21 mouse cellular contexts compared by ENCODE assay signal in genomic region chr11:33080046-33080808, GRCm38 (mm10).
DNase-seq lines count a peak whose midpoint lies in the region; ATAC-seq and TF ChIP-seq lines count a peak whose summit lies in the region.
"Had no signal": no experiment of that assay in that cellular context is flagged by ENCODE, and none has a peak within 500 bp of the region (broad histone marks: within the 10 kb centered on the region; RNA-seq: fewer than 3 reads in every experiment).

No protein-coding gene starts in this region.

- H3K36me3 ChIP-seq in midbrain, embryonic 11.5 days (ENCODE audit: control insufficient read depth, insufficient read depth, low read length) = no peaks in the 10 kb centered on the region
- no peaks in the 10 kb centered on the region for H3K36me3 ChIP-seq in midbrain, postnatal 0 days (ENCODE audit: insufficient read depth, low read length)
- H3K36me3 ChIP-seq in hindbrain, embryonic 10.5 days = no peaks in the 10 kb centered on the region
- H3K36me3 ChIP-seq: embryonic facial prominence, embryonic 10.5 days; embryonic facial prominence, embryonic 12.5 days; forebrain, embryonic 15.5 days had no signal

- WGBS in midbrain, embryonic 11.5 days = 76% methylated on average over 16 of the region's 16 CpGs
- WGBS in midbrain, postnatal 0 days = 73% methylated on average over 16 of the region's 16 CpGs
- WGBS in hindbrain, embryonic 10.5 days = 69% methylated on average over 16 of the region's 16 CpGs

- H3K9me3 ChIP-seq in midbrain, embryonic 11.5 days (ENCODE audit: control insufficient read depth, low read length) = no peaks in the 10 kb centered on the region
- no peaks in the 10 kb centered on the region for H3K9me3 ChIP-seq in midbrain, postnatal 0 days (ENCODE audit: low read length)
- no peaks in the 10 kb centered on the region for H3K9me3 ChIP-seq in hindbrain, embryonic 10.5 days
- H3K9me3 ChIP-seq: embryonic facial prominence, embryonic 10.5 days; embryonic facial prominence, embryonic 12.5 days; forebrain, embryonic 13.5 days; forebrain, embryonic 15.5 days had no signal

- H3K4me3 ChIP-seq in midbrain, embryonic 11.5 days (ENCODE audit: low read depth, low read length) = no peak overlapping the region
- H3K4me3 ChIP-seq in midbrain, postnatal 0 days (ENCODE audit: low read depth, low read length) = no peak overlapping the region
- no peak overlapping the region for H3K4me3 ChIP-seq in hindbrain, embryonic 10.5 days
- H3K4me3 ChIP-seq: embryonic facial prominence, embryonic 10.5 days; embryonic facial prominence, embryonic 12.5 days; forebrain, embryonic 13.5 days; forebrain, embryonic 15.5 days had no signal

- no peak for TF ChIP-seq CTCF in midbrain, postnatal 0 days (IDR thresholded peaks at IDR 0.05)

- no peak overlapping the region for H3K4me2 ChIP-seq in midbrain, embryonic 11.5 days
- no peak overlapping the region for H3K4me2 ChIP-seq in midbrain, postnatal 0 days (ENCODE audit: low read depth, low read length, poor library complexity, severe bottlenecking)
- H3K4me2 ChIP-seq: embryonic facial prominence, embryonic 12.5 days; forebrain, embryonic 13.5 days; forebrain, embryonic 15.5 days had no signal

- H3K27ac ChIP-seq in midbrain, embryonic 11.5 days (ENCODE audit: low read depth, low read length) = no peak overlapping the region
- no peak overlapping the region for H3K27ac ChIP-seq in midbrain, postnatal 0 days (ENCODE audit: low read depth, low read length)
- H3K27ac ChIP-seq in hindbrain, embryonic 10.5 days = no peak overlapping the region
- H3K27ac ChIP-seq: embryonic facial prominence, embryonic 10.5 days; embryonic facial prominence, embryonic 12.5 days; forebrain, embryonic 13.5 days; forebrain, embryonic 15.5 days had no signal

- ATAC-seq in frontal cortex, adult (ENCODE audit: low TSS enrichment) = peak; percentile 43; the same call in 1 of the 2 replicates
- ATAC-seq in midbrain, embryonic 11.5 days (ENCODE audit: low FRiP score) = no peak
- ATAC-seq in midbrain, postnatal 0 days (ENCODE audit: low FRiP score) = no peak
- ATAC-seq: CD4-positive, CD25-positive, alpha-beta regulatory T cell, adult 4 months; forebrain, embryonic 13.5 days; forebrain, embryonic 15.5 days had no signal

- H3K27me3 ChIP-seq in midbrain, embryonic 11.5 days (ENCODE audit: control insufficient read depth, insufficient read depth, low read length) = no peaks in the 10 kb centered on the region
- H3K27me3 ChIP-seq in midbrain, postnatal 0 days (ENCODE audit: insufficient read depth, low read length) = no peaks in the 10 kb centered on the region
- 0 out of 2 replicates have a peak, but pooled peaks cover 12% of the 10 kb centered on the region for H3K27me3 ChIP-seq in hindbrain, embryonic 10.5 days (ENCODE audit: insufficient read depth, poor library complexity, severe bottlenecking)
- H3K27me3 ChIP-seq: embryonic facial prominence, embryonic 12.5 days; forebrain, embryonic 13.5 days; forebrain, embryonic 15.5 days had no signal

- DNase-seq in frontal cortex, postnatal 25 days (ENCODE audit: low spot score in 2 of 2) = no peak
- DNase-seq in heart, adult 11 months = peak; percentile 74
- DNase-seq in heart, postnatal 4 days = no peak
- DNase-seq in midbrain, embryonic 11.5 days (ENCODE audit: low spot score, missing footprints) = peak; percentile 77
- no peak for DNase-seq in midbrain, postnatal 0 days (ENCODE audit: low spot score)
- no peak for DNase-seq in hindbrain, embryonic 10.5 days (ENCODE audit: low spot score)
- DNase-seq: adrenal gland, adult 2 months; adrenal gland, postnatal 10 days; adrenal gland, postnatal 25 days; B cell, adult 2 months; cerebellum, adult 11-12 months; cerebellum, adult 2 months; cerebellum, adult 9-10 months; cerebellum, postnatal 10 days; cerebellum, postnatal 25 days had no signal

- H3K4me1 ChIP-seq in midbrain, embryonic 11.5 days (ENCODE audit: control insufficient read depth, insufficient read depth, low read length) = peaks cover 4% of the 10 kb centered on the region
- H3K4me1 ChIP-seq in midbrain, postnatal 0 days (ENCODE audit: insufficient read depth, low read length) = no peaks in the 10 kb centered on the region
- peaks cover 22% of the 10 kb centered on the region for H3K4me1 ChIP-seq in hindbrain, embryonic 10.5 days (replicated peaks)

- no peak overlapping the region for H3K9ac ChIP-seq in midbrain, embryonic 11.5 days (ENCODE audit: low read length)
- no peak overlapping the region for H3K9ac ChIP-seq in midbrain, postnatal 0 days (replicated peaks; ENCODE audit: low read length, poor library complexity, severe bottlenecking)
- H3K9ac ChIP-seq: embryonic facial prominence, embryonic 12.5 days; forebrain, embryonic 13.5 days; forebrain, embryonic 15.5 days had no signal

Comparison
In these comparisons a context has a peak if more than half of its experiments do, and no peak if none do; other contexts are left out.
1. DNase-seq: peak in heart, adult 11 months (single experiment) and midbrain, embryonic 11.5 days (single experiment); none in frontal cortex, postnatal 25 days (0 of 2), heart, postnatal 4 days (single experiment), midbrain, postnatal 0 days (single experiment) and hindbrain, embryonic 10.5 days (single experiment).